Mouse (Mus musculus): Measurements from ENCODE around the gene Rnf19b. TPM values are rescaled to one million over a fixed set of nuclear protein-coding genes. Genes with fewer than 3 reads are reported as not detected.

Rnf19b gene
- total and polyA plus RNA-seq, 3 experiments: 10.8 to 76.9 (median 42.8) TPM

DNA sequence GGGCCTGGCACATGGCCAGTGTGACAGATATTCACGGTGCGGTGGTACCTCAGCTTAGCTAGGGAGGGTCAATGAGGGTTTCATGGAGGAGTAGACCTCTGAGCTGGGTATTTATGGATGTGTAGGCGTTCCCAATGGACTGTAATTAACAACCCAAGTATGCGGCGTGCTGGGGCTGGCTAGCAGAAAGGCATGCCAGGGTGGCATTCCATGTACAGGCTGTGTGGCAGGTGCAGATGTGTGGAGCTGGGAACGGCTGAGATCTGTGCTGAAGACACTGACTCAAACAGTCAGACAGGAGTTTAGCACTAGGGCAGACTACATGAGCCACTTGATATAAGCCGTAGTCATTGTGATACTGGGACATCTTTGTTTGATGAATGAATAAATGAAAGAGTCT lies 50.6 kb downstream of the Rnf19b start:
- Histone ChIP-seq H3K27me3 (ENCODE audit: insufficient read depth, low read length) (peaks cover 57% of the 10 kb centered on the region), H3K9me3 (replicated peaks) (no peaks in the 10 kb centered on the region), H3K36me3 (replicated peaks) (no peaks in the 10 kb centered on the region), H3K4me3 (ENCODE audit: low read depth, low read length) (no peak overlapping the region), H3K4me1 (ENCODE audit: insufficient read depth, low read depth, low read length) (peaks cover 4% of the 10 kb centered on the region)
- DNase-seq (ENCODE audit: low spot score): no peak
- ATAC-seq (ENCODE audit: extremely low read depth, insufficient number of reproducible peaks, low FRiP score, poor library complexity, severe bottlenecking): no peak
- TF ChIP-seq CTCF (IDR thresholded peaks at IDR 0.05; ENCODE audit: low read depth, low read length) (no peak), GATA2 (IDR thresholded peaks at IDR 0.05; ENCODE audit: borderline replicate concordance, low read depth, low read length) (no peak), GATA1 (IDR thresholded peaks at IDR 0.05; ENCODE audit: borderline replicate concordance, low read length) (no peak), TAL1 (conservative IDR thresholded peaks at IDR 0.05; ENCODE audit: low read depth, low read length) (no peak), POLR2AphosphoS5 (IDR thresholded peaks at IDR 0.05; ENCODE audit: insufficient replicate concordance, low read depth, low read length) (no peak)

DNA sequence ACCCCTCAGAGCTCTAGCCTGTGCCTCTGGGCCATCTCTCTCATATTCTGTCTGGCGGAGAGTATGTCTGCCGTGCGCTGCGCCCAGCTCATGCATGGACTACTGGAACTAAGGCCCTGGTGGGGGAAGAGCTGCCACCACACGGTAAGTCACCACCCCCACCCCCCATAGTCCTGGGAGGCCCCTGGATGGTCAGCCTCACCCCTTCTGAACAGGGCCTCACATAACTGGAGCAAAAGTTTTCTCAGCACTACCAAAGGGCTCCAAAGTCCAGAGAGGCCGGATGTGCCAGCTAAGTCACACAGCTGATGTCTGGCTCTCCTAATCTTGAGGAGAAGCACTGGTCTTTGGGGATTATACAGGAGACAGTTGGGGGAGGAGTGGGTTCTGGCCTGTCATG lies 52.7 kb downstream of the Rnf19b start:
- ATAC-seq (ENCODE audit: extremely low read depth, insufficient number of reproducible peaks, low FRiP score, poor library complexity, severe bottlenecking) (no peak), DNase-seq (ENCODE audit: low spot score) (no peak)
- Histone ChIP-seq H3K36me3 (replicated peaks) (no peaks in the 10 kb centered on the region), H3K27me3 (ENCODE audit: insufficient read depth, low read length) (peaks cover 40% of the 10 kb centered on the region), H3K9me3 (replicated peaks) (no peaks in the 10 kb centered on the region), H3K4me3 (ENCODE audit: low read depth, low read length) (no peak overlapping the region), H3K4me1 (ENCODE audit: insufficient read depth, low read depth, low read length) (peaks cover 4% of the 10 kb centered on the region)
- TF ChIP-seq GATA2 (IDR thresholded peaks at IDR 0.05; ENCODE audit: borderline replicate concordance, low read depth, low read length) (no peak), POLR2AphosphoS5 (IDR thresholded peaks at IDR 0.05; ENCODE audit: insufficient replicate concordance, low read depth, low read length) (no peak), TAL1 (conservative IDR thresholded peaks at IDR 0.05; ENCODE audit: low read depth, low read length) (no peak), GATA1 (IDR thresholded peaks at IDR 0.05; ENCODE audit: borderline replicate concordance, low read length) (no peak), CTCF (IDR thresholded peaks at IDR 0.05; ENCODE audit: low read depth, low read length) (no peak)

DNA sequence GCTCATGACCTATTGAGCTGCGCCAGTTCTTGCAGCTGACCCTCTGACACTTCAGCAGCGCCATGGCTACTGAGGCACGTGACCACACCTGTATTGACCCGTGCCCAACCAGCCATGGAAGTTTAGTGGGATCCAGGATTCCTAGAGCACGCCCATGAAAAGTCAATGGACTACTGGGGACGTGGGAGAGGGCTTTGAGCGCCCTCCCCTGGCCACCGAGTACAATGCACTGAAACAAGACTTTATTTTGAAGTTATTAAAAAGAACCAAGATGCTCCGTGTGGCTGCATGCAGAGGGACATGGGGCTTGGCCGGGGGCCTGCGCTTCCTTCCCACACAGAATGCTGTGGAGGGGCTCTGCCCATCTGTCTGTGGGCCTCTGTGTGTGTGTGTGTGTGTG lies 53.3 kb downstream of the Rnf19b start:
- H3K27me3 ChIP-seq (ENCODE audit: insufficient read depth, low read length): peaks cover 35% of the 10 kb centered on the region
- no peak for TF ChIP-seq TAL1 (conservative IDR thresholded peaks at IDR 0.05; ENCODE audit: low read depth, low read length)
- peak; percentile 10; the same call in 1 of the 2 replicates for TF ChIP-seq CTCF (IDR thresholded peaks at IDR 0.05; ENCODE audit: low read depth, low read length)
- DNase-seq (ENCODE audit: low spot score) (no peak), ATAC-seq (ENCODE audit: extremely low read depth, insufficient number of reproducible peaks, low FRiP score, poor library complexity, severe bottlenecking) (no peak)
- no peaks in the 10 kb centered on the region for H3K36me3 ChIP-seq (replicated peaks)
- H3K4me3 ChIP-seq (ENCODE audit: low read depth, low read length): no peak overlapping the region
- no peaks in the 10 kb centered on the region for H3K9me3 ChIP-seq (replicated peaks)
- H3K4me1 ChIP-seq (ENCODE audit: insufficient read depth, low read depth, low read length): peaks cover 4% of the 10 kb centered on the region

DNA sequence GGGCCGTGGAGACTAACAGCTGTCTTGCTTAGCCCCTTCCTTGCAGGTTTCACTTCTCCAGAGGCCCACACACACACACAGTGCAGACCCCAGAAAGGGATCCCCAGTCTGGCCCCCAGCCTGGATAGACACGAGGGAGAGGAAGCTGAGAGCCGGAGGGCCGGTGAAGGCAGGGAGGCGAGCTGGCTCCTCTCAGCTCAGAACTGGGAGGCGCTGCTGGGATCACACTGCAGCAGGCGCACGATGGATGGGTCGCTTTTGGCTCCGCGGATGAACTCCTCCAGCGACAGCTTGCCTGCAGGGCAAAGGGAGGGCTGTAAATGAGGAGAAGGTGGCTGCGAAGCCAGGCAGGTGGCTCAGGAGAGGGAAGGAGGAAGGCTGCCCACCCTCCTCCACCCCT lies 54.2 kb downstream of the Rnf19b start:
- ATAC-seq (ENCODE audit: extremely low read depth, insufficient number of reproducible peaks, low FRiP score, poor library complexity, severe bottlenecking) (no peak), DNase-seq (ENCODE audit: low spot score) (no peak)
- TF ChIP-seq TAL1 (conservative IDR thresholded peaks at IDR 0.05; ENCODE audit: low read depth, low read length): no peak
- TF ChIP-seq GATA1 (IDR thresholded peaks at IDR 0.05; ENCODE audit: borderline replicate concordance, low read length): no peak
- TF ChIP-seq GATA2 (IDR thresholded peaks at IDR 0.05; ENCODE audit: borderline replicate concordance, low read depth, low read length): no peak
- Histone ChIP-seq H3K9me3 (replicated peaks) (no peaks in the 10 kb centered on the region), H3K4me1 (ENCODE audit: insufficient read depth, low read depth, low read length) (peaks cover 4% of the 10 kb centered on the region), H3K36me3 (replicated peaks) (no peaks in the 10 kb centered on the region), H3K4me3 (ENCODE audit: low read depth, low read length) (no peak overlapping the region), H3K27me3 (ENCODE audit: insufficient read depth, low read length) (peaks cover 35% of the 10 kb centered on the region)

DNA sequence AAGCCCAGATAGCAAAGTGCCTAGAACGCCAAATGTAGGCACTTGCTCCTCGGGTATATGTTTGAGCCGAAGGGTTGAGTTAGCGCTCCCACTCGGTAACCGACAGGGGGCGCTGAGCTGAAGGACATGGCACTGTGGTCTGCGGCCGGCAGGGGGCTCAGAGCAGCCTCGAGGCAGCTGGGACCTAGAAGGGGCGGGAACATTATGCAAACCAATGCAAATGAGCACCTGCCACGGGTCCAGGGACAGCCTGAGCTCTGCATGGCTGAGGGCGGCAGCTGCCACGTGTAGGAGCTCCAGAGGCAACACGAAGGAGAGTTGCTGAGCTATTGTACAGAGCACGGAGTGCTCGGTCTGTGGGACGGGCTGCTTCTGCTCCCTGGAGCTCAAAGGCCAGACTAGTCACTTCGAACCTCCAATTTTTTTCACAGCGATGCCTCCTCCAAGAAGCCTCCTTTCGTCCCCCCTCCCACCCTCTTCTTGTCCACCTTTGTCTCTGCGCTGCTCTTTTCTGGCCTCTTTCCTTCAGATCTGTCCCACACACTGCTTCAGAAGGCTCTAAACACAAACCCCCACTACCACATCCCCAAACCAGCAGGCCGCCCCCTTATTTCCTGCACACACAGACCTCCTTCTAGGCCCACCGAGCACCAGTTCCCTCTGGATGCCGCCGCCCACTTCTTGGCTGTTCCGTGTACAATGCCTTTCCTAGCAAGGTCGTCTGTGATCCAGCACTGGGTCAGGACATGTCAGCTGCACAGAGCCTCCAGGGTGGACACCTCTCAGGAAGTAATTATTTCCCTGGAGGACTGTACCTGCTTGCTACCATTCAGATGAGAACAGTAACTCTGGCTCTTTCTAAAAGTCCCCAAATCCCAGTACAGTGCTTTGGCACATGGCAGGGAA lies 55.3 kb downstream of the Rnf19b start:
- H3K27me3 ChIP-seq (ENCODE audit: insufficient read depth, low read length): peaks cover 30% of the 10 kb centered on the region; the same call in 1 of the 2 replicates

DNA sequence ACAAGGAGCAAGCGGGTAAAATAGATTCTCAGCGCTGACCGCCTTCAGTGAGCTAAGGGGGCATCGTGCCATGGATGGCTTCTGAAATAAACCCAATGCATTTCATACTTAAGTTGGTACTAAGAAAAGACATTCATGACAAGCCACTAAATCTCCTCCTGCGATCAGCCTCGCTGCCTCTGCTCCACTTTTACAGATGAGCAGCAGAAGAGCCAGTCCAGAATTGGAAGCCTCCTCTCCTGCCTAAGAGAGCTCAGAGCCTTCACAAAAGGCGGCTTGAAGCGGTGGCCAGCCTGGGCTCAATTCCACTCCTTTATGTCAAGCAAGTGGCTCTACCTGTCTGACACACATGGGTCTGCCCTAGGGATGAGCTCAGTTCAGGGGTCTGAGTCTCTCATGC lies 58.6 kb downstream of the Rnf19b start:
- ATAC-seq (ENCODE audit: extremely low read depth, insufficient number of reproducible peaks, low FRiP score, poor library complexity, severe bottlenecking) (no peak), DNase-seq (ENCODE audit: low spot score) (no peak)
- no peaks in the 10 kb centered on the region for H3K36me3 ChIP-seq (replicated peaks)
- no peak overlapping the region for H3K4me3 ChIP-seq (ENCODE audit: low read depth, low read length)
- no peak for TF ChIP-seq TAL1 (conservative IDR thresholded peaks at IDR 0.05; ENCODE audit: low read depth, low read length)
- TF ChIP-seq POLR2AphosphoS5 (IDR thresholded peaks at IDR 0.05; ENCODE audit: insufficient replicate concordance, low read depth, low read length): no peak
- no peaks in the 10 kb centered on the region for H3K9me3 ChIP-seq (replicated peaks)
- H3K4me1 ChIP-seq (ENCODE audit: insufficient read depth, low read depth, low read length): peaks cover 8% of the 10 kb centered on the region
- peaks cover 39% of the 10 kb centered on the region for H3K27me3 ChIP-seq (ENCODE audit: insufficient read depth, low read length)

More for the DNA sequence above, 55.3 kb downstream of the Rnf19b start:
- Histone ChIP-seq H3K9me3 (replicated peaks) (no peaks in the 10 kb centered on the region), H3K4me3 (ENCODE audit: low read depth, low read length) (no peak overlapping the region; the same call in 1 of the 2 replicates), H3K36me3 (replicated peaks) (no peaks in the 10 kb centered on the region), H3K4me1 (ENCODE audit: insufficient read depth, low read depth, low read length) (peaks cover 4% of the 10 kb centered on the region)
- ATAC-seq (ENCODE audit: extremely low read depth, insufficient number of reproducible peaks, low FRiP score, poor library complexity, severe bottlenecking) (peak; percentile 54), DNase-seq (ENCODE audit: low spot score) (peak; percentile 47)
- no peak for TF ChIP-seq GATA2 (IDR thresholded peaks at IDR 0.05; ENCODE audit: borderline replicate concordance, low read depth, low read length)
- TF ChIP-seq CTCF (IDR thresholded peaks at IDR 0.05; ENCODE audit: low read depth, low read length): peak; percentile 71
